Mouse (Mus musculus) adrenal gland, postnatal 10 days (tissue): ENCODE data around the gene Olfr350. TPM values are rescaled to one million over a fixed set of nuclear protein-coding genes. Genes with fewer than 3 reads are reported as not detected.

Experiments used
- DNase-seq: peaks from one replicate; pipeline ENCODE4 v3.0.0; 2021; ENCODE audit warnings: mixed read lengths
- long read RNA-seq, 2 experiments: library from polyadenylated mRNA; stranded (forward); transcript quantifications; one replicate each; pipeline ENCODE4 v2.0.0; 2021
- total RNA-seq, 2 experiments: library from RNA; stranded (reverse); gene quantifications; 2 replicates each; pipeline ENCODE4 v1.2.3; 2021

The Olfr350 gene
- total RNA-seq, result not detected
- long read RNA-seq, experiment 1, result 0 reads
- long read RNA-seq, experiment 2, result 0 reads

DNA sequence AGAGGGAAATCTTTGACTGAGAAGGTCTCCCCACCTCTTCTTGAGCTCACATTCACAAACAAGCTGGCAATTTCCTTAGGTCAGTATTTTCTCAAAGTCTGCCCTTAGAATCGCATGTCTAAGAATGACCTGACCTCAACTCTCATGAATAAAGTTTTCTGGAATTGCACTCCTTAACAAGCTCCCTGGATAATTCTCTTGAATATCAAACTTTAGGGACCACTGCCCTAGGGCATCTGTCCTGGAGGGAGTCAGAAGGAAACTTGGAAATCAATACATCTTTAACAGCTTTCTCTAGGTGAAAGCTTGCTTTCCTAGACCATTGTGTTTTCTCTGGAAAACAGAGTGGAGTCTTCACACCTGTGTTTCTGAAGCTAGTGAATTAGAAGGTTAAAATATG, at the start of gene Olfr350:
TSS of gene Olfr350 (plus strand) at position 301 of the 400 bp plus-strand sequence.
- no peak for DNase-seq

DNA sequence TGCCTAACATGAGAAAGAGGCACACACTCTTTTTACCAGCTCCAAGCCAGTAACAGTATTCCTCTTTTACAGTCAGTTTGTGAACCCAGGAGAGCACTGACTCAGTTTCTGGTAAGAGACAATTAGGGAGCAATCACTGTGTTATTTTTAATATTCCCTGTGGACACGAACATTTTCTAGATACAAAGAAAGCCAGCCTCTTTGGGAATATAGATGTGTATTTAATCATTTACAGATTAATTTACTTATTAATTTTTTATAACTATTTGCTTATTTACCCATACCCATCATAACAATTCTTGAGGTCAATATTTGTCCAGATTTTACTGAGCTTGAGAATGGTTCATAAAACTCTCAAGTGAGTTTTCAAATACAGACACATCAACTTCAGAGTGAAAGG, 29.2 kb upstream of the Olfr350 start, which contains the start of gene Olfr3:
TSS of gene Olfr3 (minus strand) at position 101 of the 400 bp plus-strand sequence.
- no peak for DNase-seq

DNA sequence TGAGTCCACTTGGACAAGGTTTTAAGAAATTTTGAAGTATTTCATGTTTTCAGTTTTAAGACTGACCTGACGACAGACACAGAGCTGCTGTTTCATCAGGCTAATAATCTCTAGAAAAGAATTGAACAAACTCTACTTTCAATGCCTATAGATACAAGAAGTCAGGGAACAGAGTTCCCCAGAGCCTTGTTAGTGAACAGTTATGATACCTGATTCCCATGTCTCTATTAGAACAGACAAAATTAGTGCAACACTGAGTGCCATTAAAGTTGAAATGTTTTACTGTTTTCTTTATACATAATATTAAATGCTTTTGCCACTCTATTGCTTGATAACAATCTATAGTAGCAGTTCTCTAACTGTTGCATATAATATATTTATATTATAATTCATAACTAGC, 16.4 kb downstream of the Olfr350 start, which contains the start of gene Olfr351:
TSS of gene Olfr351 (minus strand) at position 101 of the 400 bp plus-strand sequence.
- DNase-seq, result no peak

DNA sequence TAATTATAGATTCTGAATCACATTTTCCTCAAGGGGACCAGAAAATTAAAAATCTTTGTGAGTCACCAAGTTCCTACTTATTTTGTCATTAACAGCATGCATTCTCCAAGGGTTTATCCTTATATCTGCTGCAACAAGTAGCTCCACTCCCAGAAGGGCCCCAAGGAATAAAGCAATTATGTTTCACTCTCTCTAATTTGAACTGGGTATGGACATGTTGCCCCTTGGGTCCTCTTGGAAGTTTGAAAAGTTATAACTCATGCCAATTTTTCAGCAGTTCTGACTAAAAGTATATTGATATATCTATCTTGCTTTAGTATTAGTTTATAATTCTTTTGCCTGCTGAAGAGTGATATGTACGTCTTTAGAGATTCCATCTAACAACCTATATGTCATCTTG, 22.1 kb downstream of the Olfr350 start, which contains the start of gene Olfr352:
TSS of gene Olfr352 (plus strand) at position 301 of the 400 bp plus-strand sequence.
- no peak for DNase-seq

DNA sequence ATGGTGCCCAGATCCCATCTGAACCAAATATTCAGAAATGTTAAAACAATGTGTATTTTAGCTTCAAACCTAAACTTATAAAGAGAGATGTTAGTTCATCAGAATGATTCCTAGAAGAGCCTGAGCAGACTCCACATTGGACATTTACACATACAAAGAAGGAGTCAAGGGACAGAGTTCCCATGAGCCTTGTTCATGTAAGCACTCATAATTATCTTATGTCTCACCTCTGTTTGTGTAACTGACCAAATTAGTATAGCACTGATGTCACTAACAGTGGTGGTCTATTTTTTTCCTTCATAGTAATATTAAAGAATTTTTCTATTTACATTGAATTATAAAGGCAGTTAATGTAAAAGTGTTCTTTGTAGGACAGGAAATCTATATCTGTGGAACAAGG, 46.7 kb downstream of the Olfr350 start, which contains the start of gene Olfr353:
TSS of gene Olfr353 (minus strand) at position 101 of the 400 bp plus-strand sequence.
- no peak for DNase-seq

DNA sequence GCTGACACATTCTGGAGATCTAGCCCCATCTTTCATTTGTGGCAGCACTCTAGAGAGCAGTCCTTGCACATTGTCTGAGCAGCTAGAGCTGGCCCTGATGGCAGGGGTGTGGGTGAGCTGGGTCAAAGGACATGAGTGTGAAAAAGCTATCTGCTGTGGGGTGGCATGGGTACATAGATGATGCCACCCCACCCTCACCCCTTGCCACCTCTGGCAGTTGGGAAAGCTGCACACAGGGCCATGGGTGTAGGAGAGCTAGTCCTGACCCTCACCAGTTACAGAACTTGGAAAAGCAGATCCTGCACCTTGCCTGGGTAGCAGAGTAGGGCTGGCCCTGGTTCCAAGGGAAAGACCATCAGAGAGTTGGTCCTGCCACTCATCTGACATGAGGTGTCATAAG, 51.0 kb downstream of the Olfr350 start:
- no peak for DNase-seq

Other genes with a start within 250 kb of the Olfr350 start
- not detected for gene Olfr345, start 206.3 kb upstream of the Olfr350 start, total RNA-seq
- not detected for gene Olfr346, start 160.5 kb upstream of the Olfr350 start, total RNA-seq
- gene Olfr347, start 114.4 kb upstream of the Olfr350 start, total RNA-seq, result not detected
- not detected for gene Olfr348, start 62.0 kb upstream of the Olfr350 start, total RNA-seq
- not detected for gene Olfr50, start 55.8 kb upstream of the Olfr350 start, total RNA-seq
- gene Olfr3, start 29.3 kb upstream of the Olfr350 start, total RNA-seq, result not detected
- gene Olfr351, start 16.4 kb downstream of the Olfr350 start, total RNA-seq, result not detected
- gene Olfr352, start 22.1 kb downstream of the Olfr350 start, total RNA-seq, result not detected
- gene Olfr353, start 46.6 kb downstream of the Olfr350 start, total RNA-seq, result not detected
- gene Olfr354, start 59.4 kb downstream of the Olfr350 start, total RNA-seq, result not detected
- not detected for gene Olfr355, start 82.6 kb downstream of the Olfr350 start, total RNA-seq
- gene Olfr356, start 90.8 kb downstream of the Olfr350 start, total RNA-seq, result not detected
- gene Olfr357, start 147.5 kb downstream of the Olfr350 start, total RNA-seq, result not detected
- not detected for gene Olfr358, start 163.0 kb downstream of the Olfr350 start, total RNA-seq
- not detected for gene Olfr360, start 219.4 kb downstream of the Olfr350 start, total RNA-seq
- not detected for gene Olfr361, start 243.0 kb downstream of the Olfr350 start, total RNA-seq